Mouse (Mus musculus) left cerebral cortex, postnatal 10 days (tissue): ENCODE data around the gene Dync1li2. TPM values are rescaled to one million over a fixed set of nuclear protein-coding genes. Genes with fewer than 3 reads are reported as not detected.

ENCODE experiments used
- DNase-seq, 2 experiments: peaks; one replicate each; pipeline ENCODE4 v3.0.0; 2021 to 2022; ENCODE audit warnings: low spot score in 2 of 2, mixed read lengths in 1 of 2; ENCODE audit errors: extremely low spot score in 1 of 2
- intact Hi-C: fragments of 180-260 bp; cut with DNase I; formaldehyde crosslinking; loops from one replicate; pipeline ENCODE4 v1.15.1; 2025
- total RNA-seq, 2 experiments: library from RNA; stranded (reverse); gene quantifications; 2 replicates each; pipeline ENCODE4 v1.2.3; 2021

The Dync1li2 gene
- total RNA-seq, 2 experiments from 2014 or later = 204 to 207 TPM

GRCm38 (mm10) chr8:104430230-104430629 is 12.6 kb downstream of the Dync1li2 start:
- DNase-seq = no peak

DNA sequence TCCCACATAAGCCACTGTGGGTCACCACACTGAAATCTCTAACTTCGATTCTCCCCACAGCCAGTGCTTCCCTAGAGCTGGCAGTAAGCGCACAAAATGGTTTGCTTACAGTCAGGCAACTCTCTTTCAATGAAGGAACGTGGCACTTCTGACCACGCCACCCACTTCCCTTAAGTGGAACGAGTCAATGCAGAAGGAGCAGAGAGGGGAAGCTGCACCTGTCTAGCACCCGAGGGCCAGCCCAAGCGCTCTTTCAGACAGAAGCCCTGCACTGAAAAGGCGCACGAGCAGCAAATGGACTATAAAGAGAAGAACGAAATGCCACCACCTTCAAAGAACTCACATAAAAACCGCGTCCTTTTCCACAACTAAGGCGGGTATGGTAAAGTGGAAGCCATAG is 15.1 kb downstream of the Dync1li2 start:
- intact Hi-C loops = no loop called here
- DNase-seq = no peak

More at GRCm38 (mm10) chr8:104430230-104430629, 12.6 kb downstream of the Dync1li2 start:
- intact Hi-C loops = loop anchor here (10.0 kb wide), 1 partner anchor 185 kb away; the partner anchor contains the start of gene Tk2

DNA sequence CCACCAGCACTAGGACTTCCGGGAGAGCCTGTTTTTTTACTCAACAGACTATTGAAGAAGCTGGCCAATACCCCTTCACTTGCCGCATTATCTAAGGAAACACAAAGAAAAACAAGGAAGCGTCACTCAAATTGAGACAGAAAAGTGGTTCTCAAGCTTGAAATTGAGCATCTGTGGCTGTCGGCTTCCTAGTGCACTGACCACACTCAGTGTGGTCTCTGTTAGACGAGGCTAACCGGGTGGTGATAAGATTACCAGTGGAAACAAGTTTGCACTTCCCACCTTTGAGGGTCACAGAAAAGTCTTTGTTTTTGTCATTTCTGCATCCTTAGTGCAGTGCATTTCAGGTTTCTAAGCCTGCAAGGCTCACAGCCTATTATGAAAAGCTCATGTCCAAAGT is 20.5 kb downstream of the Dync1li2 start:
- intact Hi-C loops = no loop called here
- no peak for DNase-seq

DNA sequence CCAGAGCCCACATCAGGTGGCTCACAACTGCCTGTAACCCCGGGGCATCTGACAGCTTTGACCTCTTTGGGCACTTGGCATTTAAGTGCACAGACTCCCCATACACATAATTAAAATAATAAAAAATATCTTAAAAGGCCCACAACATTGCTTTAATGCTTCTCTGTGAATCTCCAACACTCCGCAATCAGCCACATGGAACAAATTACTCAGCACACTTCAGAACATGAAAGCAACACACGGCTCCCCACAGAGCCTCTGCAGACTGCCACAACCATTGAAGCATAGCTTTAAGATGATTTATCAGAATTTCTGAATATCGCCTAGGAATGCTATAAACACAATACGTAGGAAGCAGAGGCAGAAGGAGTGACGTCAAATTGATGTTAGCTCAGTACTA is 26.8 kb downstream of the Dync1li2 start:
- DNase-seq = no peak
- intact Hi-C loops = no loop called here

DNA sequence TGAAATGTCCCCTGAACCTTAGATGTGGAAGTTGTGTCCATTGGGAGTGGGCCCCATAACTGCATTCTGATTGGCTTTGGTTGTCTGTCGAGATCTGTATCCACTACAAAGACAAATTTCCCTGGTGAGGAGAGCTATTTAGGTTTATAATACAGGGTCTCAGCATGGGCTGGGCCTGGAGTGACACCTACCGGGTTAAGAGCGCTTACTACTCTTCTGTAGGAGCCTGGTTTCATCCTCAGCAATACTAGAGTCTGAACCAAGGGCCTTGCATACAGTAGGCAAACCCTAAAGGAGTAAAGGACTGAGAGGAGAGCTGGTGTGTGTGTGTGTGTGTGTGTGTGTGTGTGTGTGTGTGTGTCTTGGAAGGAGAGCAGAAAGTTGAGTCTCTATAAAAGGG is 28.6 kb downstream of the Dync1li2 start:
- no peak for DNase-seq
- intact Hi-C loops = no loop called here

DNA sequence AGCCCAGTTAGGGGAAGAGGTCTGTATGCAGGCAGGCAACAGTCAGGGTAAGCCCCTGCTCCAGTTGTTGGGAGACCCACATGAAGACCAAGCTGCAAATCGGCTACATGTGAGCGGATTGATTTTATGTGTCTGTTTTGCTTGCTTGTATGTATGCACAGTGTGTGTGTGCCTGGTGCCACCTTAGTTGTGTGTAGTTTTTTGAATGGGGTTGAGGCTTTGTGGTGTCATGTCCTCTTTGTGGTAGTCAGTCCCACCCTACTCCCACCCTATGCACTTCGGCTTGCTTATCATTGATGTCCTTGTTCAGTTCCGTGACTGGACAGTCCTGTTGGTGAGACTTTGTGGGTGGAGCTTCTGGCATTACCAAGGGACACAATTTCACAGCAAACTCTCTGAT is 29.1 kb downstream of the Dync1li2 start:
- no peak for DNase-seq
- intact Hi-C loops = no loop called here

GRCm38 (mm10) chr8:104412805-104413532 is 29.9 kb downstream of the Dync1li2 start:
- intact Hi-C loops = no loop called here
- no peak for DNase-seq

DNA sequence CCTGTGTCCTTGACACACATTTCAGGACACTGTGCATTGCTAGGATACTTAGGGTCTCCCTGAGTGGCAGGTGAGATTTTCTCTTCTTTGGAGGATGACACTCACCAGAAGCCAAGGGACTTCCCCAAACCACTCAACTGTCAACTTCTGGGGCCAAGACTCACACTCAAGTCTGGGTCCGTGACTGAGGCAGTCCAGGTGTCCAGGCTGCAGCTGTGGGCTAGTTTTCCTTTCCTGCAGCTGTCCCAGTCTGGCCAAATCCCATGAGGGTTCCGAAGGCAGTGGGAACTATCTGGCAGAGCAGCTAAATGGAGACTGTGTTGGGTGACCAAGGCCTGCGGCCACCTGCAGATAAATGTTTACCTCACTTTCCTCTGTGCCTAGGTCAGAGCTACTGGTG is 30.9 kb downstream of the Dync1li2 start:
- intact Hi-C loops = no loop called here

GRCm38 (mm10) chr8:104411468-104411867 is 31.4 kb downstream of the Dync1li2 start:
- peak; percentile 45 to 59 for DNase-seq
- intact Hi-C loops = no loop called here

More for the DNA sequence above, 30.9 kb downstream of the Dync1li2 start:
- DNase-seq = peak in 1 of 2 experiments; percentile 28

DNA sequence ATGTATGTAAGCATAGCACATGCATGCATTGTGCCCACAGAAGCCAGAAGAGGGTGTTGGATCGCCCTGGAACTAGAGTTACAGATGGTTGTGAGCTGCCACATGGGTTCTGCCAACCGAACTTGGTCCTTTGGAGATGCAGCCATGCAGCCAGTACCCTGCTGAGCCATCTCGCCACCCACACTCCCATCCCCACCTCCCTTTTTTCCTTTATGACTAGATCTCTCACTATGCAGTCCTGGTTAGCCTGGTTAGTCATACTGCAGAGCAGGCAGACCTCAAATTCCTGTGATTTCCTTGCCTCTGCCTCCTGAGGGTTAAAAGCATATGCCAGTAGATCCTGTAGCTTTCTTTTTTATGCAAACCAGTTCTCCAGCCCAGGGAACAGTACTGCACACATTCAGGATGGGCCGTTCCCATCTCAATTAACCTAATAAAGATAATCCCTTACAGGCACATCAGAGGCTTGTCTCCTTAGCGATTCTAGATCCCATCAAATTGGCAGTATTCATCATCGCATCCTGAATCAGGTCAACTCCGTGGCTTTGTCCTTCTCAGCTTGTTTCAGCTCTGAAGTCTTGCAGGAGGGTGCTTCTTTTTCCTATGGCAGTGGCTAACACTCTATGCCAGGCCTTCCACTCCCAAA is 32.1 kb downstream of the Dync1li2 start:
- no peak for DNase-seq
- intact Hi-C loops = no loop called here

DNA sequence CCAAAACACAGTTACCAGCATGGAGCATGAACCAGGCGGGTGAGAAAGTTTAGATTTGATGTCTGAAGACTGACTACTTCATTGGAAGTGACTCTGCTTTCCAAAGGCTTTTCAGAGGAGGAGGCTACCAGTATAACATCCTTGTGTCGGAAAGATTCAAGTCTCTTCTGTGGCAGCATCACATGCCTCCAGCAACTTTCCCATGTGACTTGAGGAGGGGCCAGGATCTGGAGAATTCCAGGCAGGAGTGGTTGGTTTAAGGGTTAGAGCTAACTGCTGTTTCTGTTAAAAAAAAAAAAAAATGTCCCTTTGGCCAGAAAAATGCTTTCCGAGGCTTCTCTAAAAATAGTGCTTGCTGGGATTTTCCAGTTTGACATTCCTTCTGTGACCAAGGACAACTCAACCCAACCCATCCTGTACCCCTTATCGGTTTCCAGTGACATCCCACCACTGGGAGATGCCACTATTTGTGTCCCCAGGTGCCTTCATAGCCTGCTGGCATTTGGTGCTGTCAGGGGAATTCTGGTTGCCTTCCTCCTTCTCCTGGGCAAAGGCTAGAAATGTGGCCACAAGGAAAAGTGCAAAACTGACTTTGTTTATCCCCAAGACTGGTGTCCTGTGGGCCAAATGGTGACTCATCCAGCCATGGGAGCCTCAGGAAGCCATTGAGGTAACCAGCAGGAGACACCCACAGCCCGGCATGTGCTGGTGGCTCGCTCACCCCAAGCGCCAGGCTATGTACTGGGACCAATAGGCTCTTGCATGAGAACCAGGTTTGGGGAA is 34.3 kb downstream of the Dync1li2 start:
- intact Hi-C loops = no loop called here
- DNase-seq = no peak

DNA sequence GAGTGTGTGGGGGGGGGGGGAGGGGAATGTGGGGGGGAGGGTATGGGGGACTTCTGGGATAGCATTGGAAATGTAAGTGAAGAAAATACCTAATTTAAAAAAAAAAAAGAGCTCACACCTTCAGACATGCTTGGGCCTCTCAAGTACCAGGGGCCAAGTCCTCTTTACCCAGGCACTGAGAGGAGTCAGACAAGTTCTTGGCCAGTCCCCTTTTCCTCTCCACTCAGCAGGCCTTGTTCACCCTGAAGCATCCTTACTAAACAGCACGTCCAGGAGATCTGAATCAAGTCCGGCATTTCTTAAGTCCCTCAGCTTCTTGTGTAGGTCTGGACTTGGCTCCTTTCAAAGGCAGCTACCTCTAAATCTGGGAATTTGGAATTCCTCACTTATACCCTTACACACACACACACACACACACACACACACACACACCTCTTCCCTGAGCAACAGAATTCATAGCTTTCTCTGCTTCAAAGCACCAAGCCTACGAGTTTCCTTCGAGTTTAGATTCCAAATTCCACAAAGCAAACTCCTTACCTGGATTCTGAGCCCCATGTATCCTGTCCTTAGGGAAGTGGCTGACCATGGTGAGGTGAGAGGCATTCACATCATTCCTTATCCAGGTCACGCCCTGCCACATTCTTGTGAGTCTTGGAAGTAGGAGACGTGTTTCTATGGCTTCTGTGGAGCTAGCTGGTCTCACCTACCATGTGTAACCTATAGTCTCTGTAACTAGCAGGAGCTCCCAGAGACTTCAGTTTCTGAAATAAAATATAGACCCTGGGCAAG is 36.3 kb downstream of the Dync1li2 start:
- intact Hi-C loops = no loop called here
- DNase-seq = no peak

- intact Hi-C loops = no loop called here
- no peak for DNase-seq
Measured at GRCm38 (mm10) chr8:104405430-104406187, 37.2 kb downstream of the Dync1li2 start.

- DNase-seq = no peak
- intact Hi-C loops = no loop called here
Measured at GRCm38 (mm10) chr8:104403596-104403995, 39.3 kb downstream of the Dync1li2 start.

GRCm38 (mm10) chr8:104395703-104396357 is 47.0 kb downstream of the Dync1li2 start, which contains the start of gene Cmtm4:
TSS of gene Cmtm4 (minus strand) at chr8:104395807.
- intact Hi-C loops = no loop called here
- DNase-seq = peak in 1 of 2 experiments; percentile 79

GRCm38 (mm10) chr8:104394801-104395702 is 47.8 kb downstream of the Dync1li2 start:
- intact Hi-C loops = no loop called here
- DNase-seq = peak in 1 of 2 experiments; percentile 56

GRCm38 (mm10) chr8:104393767-104394166 is 49.1 kb downstream of the Dync1li2 start:
- no peak for DNase-seq
- intact Hi-C loops = no loop called here
